Mouse (Mus musculus) testis, adult 2 months (tissue): ENCODE measurements around the gene She.

Experiments
- CTCF ChIP-seq: fragments of 200-500 bp; IDR thresholded peaks from 2 replicates; pipeline ENCODE4 v1.5.1; 2012; ENCODE audit warnings: low read depth, mild to moderate bottlenecking, inconsistent platforms, low read length, moderate library complexity; ENCODE audit not compliant: control insufficient read depth, insufficient read depth, insufficient replicate concordance
- POLR2A ChIP-seq: fragments of 200-500 bp; IDR thresholded peaks from 2 replicates; pipeline ENCODE4 v1.6.1; 2012; ENCODE audit warnings: low read depth, mild to moderate bottlenecking, inconsistent platforms, low read length, moderate library complexity; ENCODE audit not compliant: control insufficient read depth

GRCm38 (mm10) chr3:89795746-89796145 is 35.4 kb upstream of the She start:
- no peak for TF ChIP-seq POLR2A
- no peak for TF ChIP-seq CTCF
